Mouse (Mus musculus) A20 (cell line): ENCODE results near the gene Acadvl.

ENCODE experiments used
- DNase-seq: peaks from one replicate; pipeline ENCODE4 v3.0.0-alpha.2; 2011; ENCODE audit warnings: low read depth, low spot score

Acadvl gene

GRCm38 (mm10) chr11:70014880-70015558 is at the start of gene Acadvl:
TSS of gene Acadvl (minus strand) at chr11:70015411.
- DNase-seq = peak; percentile 88

GRCm38 (mm10) chr11:70063053-70063452 is 47.8 kb upstream of the Acadvl start:
- DNase-seq = no peak

- DNase-seq = no peak
These were observed 44.7 kb upstream of the Acadvl start for GRCm38 (mm10) chr11:70059930-70060329.

GRCm38 (mm10) chr11:70057805-70058204 is 42.6 kb upstream of the Acadvl start:
- DNase-seq = no peak

- DNase-seq = peak; percentile 56
These were observed 40.5 kb upstream of the Acadvl start for GRCm38 (mm10) chr11:70055618-70056214.

GRCm38 (mm10) chr11:70053898-70054570 is 38.8 kb upstream of the Acadvl start, which contains the start of gene Asgr1:
TSS of gene Asgr1 (plus strand) at chr11:70054085.
- no peak for DNase-seq

- no peak for DNase-seq
These were observed 37.9 kb upstream of the Acadvl start for GRCm38 (mm10) chr11:70053156-70053555.

- DNase-seq = peak; percentile 39
These were observed 34.6 kb upstream of the Acadvl start for GRCm38 (mm10) chr11:70049816-70050215.

GRCm38 (mm10) chr11:70049366-70049765 is 34.2 kb upstream of the Acadvl start:
- no peak for DNase-seq

GRCm38 (mm10) chr11:70045435-70045834 is 30.2 kb upstream of the Acadvl start:
- no peak for DNase-seq

- no peak for DNase-seq
These were observed 28.5 kb upstream of the Acadvl start for GRCm38 (mm10) chr11:70043665-70044064.

- DNase-seq = no peak
These were observed 27.3 kb upstream of the Acadvl start for GRCm38 (mm10) chr11:70042309-70043085.

- DNase-seq = no peak
These were observed 25.0 kb upstream of the Acadvl start for GRCm38 (mm10) chr11:70040184-70040583.

GRCm38 (mm10) chr11:70039631-70040030 is 24.4 kb upstream of the Acadvl start:
- DNase-seq = no peak

- peak; percentile 44 for DNase-seq
These were observed 23.0 kb upstream of the Acadvl start for GRCm38 (mm10) chr11:70038174-70038573.

- no peak for DNase-seq
These were observed 16.1 kb upstream of the Acadvl start for GRCm38 (mm10) chr11:70031321-70031670.

GRCm38 (mm10) chr11:70030651-70031320 is 15.6 kb upstream of the Acadvl start:
- DNase-seq = no peak

- DNase-seq = no peak
These were observed 14.8 kb upstream of the Acadvl start for GRCm38 (mm10) chr11:70029829-70030550.

- DNase-seq = peak; percentile 79
These were observed 14.1 kb upstream of the Acadvl start for GRCm38 (mm10) chr11:70029130-70029801.
